Mouse (Mus musculus): ENCODE data around the gene Abtb2. TPM values are rescaled to one million over a fixed set of nuclear protein-coding genes. Genes with fewer than 3 reads are reported as not detected.

The Abtb2 gene
- total and polyA plus RNA-seq, 3 experiments = 0.12 to 0.13 TPM; not detected in 1

DNA sequence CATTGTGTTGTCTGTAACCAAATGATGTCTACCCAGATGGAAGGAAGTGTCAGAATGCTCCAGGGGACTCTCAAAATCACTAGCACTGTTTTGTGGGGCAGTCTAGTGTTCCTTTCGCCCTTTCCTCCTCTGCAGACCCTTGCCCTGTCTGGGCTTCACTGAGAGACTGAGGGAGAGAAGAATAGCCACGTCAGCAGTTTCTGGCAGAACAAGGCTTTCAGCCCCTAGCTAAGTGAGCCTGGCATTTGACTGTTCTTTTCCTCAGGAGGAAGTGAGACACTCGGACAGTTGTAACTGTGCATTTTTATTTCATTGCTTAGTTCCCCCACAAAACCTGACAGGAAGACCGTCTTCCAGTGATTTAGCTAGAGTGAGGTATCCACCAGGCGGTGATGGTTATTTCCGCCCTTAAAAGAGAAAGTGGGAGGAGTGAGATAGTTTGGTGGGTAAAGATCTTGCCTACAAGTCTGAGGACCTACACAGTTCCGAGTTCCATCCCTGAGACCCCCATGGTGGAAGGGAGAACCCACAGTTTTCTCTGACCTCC lies 106.5 kb downstream of the Abtb2 start:
- no peak overlapping the region for H3K9ac ChIP-seq (ENCODE audit: control insufficient read depth, low read depth, low read length, poor library complexity, severe bottlenecking)
- no peaks in the 10 kb centered on the region for H3K9me3 ChIP-seq (replicated peaks; ENCODE audit: insufficient read depth, low read length)
- H3K36me3 ChIP-seq (ENCODE audit: control insufficient read depth in 1 of 2, insufficient read depth in 2 of 2, low read length in 2 of 2) = peaks cover 0 to 23% of the 10 kb centered on the region in 2 experiments; a peak in 2 of 4 replicates
- H3K79me2 ChIP-seq (ENCODE audit: control insufficient read depth, insufficient read depth, low read length, poor library complexity) = no peaks in the 10 kb centered on the region
- H3K27me3 ChIP-seq (ENCODE audit: control insufficient read depth in 1 of 2, insufficient read depth in 2 of 2, low read length in 2 of 2) = no peaks in the 10 kb centered on the region
- H3K4me1 ChIP-seq (ENCODE audit: control insufficient read depth in 1 of 2, insufficient read depth in 2 of 2, low read length in 2 of 2) = peaks cover 17 to 31% of the 10 kb centered on the region in 2 experiments
- no peak for DNase-seq (ENCODE audit: low read depth, low spot score)
- H3K4me3 ChIP-seq (ENCODE audit: control insufficient read depth in 1 of 2, insufficient read depth in 1 of 2, low read depth in 2 of 2, low read length in 2 of 2) = no peak overlapping the region
- no peak overlapping the region; the same call in 1 of the 2 replicates for H3K27ac ChIP-seq (ENCODE audit: control insufficient read depth, low read depth, low read length)
- TF ChIP-seq ZKSCAN1 (IDR thresholded peaks at IDR 0.05; ENCODE audit: low read depth, low read length) (no peak), MAFK (IDR thresholded peaks at IDR 0.05; ENCODE audit: borderline replicate concordance, low read depth, low read length) (peak; percentile 91)

GRCm38 (mm10) chr2:103673609-103674008 lies 107.5 kb downstream of the Abtb2 start:
- Histone ChIP-seq H3K27ac (ENCODE audit: control insufficient read depth, low read depth, low read length) (peak overlapping the region; percentile 38), H3K36me3 (ENCODE audit: control insufficient read depth in 1 of 2, insufficient read depth in 2 of 2, low read length in 2 of 2) (peaks cover 0 to 23% of the 10 kb centered on the region in 2 experiments; a peak in 2 of 4 replicates), H3K79me2 (ENCODE audit: control insufficient read depth, insufficient read depth, low read length, poor library complexity) (no peaks in the 10 kb centered on the region), H3K9me3 (replicated peaks; ENCODE audit: insufficient read depth, low read length) (no peaks in the 10 kb centered on the region), H3K4me3 (ENCODE audit: control insufficient read depth in 1 of 2, insufficient read depth in 1 of 2, low read depth in 2 of 2, low read length in 2 of 2) (peak overlapping the region in 1 of 2 experiments; percentile 6; a peak in 2 of 4 replicates), H3K9ac (ENCODE audit: control insufficient read depth, low read depth, low read length, poor library complexity, severe bottlenecking) (peak overlapping the region; percentile 4; the same call in 1 of the 2 replicates), H3K27me3 (ENCODE audit: control insufficient read depth in 1 of 2, insufficient read depth in 2 of 2, low read length in 2 of 2) (no peaks in the 10 kb centered on the region), H3K4me1 (ENCODE audit: control insufficient read depth in 1 of 2, insufficient read depth in 2 of 2, low read length in 2 of 2) (peaks cover 17 to 25% of the 10 kb centered on the region in 2 experiments)
- TF ChIP-seq TCF12 (IDR thresholded peaks at IDR 0.05; ENCODE audit: low read depth, low read length) (peak; percentile 72), POLR2A (IDR thresholded peaks at IDR 0.05; ENCODE audit: control insufficient read depth in 1 of 2, insufficient read depth in 1 of 2, low read depth in 1 of 2, low read length in 2 of 2, poor library complexity in 1 of 2) (no peak), MXI1 (IDR thresholded peaks at IDR 0.05; ENCODE audit: low read depth, low read length) (peak; percentile 56), TBP (IDR thresholded peaks at IDR 0.05; ENCODE audit: low read depth, low read length) (0 out of 2 replicates have a peak, but pooled peaks have one; percentile 29), ETS1 (IDR thresholded peaks at IDR 0.05; ENCODE audit: low read depth, low read length) (peak; percentile 95), RCOR1 (IDR thresholded peaks at IDR 0.05; ENCODE audit: low read depth, low read length) (peak; percentile 39; the same call in 1 of the 2 replicates), UBTF (IDR thresholded peaks at IDR 0.05; ENCODE audit: borderline replicate concordance, insufficient read depth, low read depth, low read length) (no peak), ZC3H11A (IDR thresholded peaks at IDR 0.05; ENCODE audit: low read depth, low read length) (no peak), ELF1 (IDR thresholded peaks at IDR 0.05; ENCODE audit: low read depth, low read length) (no peak), ZKSCAN1 (IDR thresholded peaks at IDR 0.05; ENCODE audit: low read depth, low read length) (no peak), MAX (IDR thresholded peaks at IDR 0.05; ENCODE audit: low read length) (peak; percentile 65; the same call in 1 of the 2 replicates), MYB (IDR thresholded peaks at IDR 0.05; ENCODE audit: low read depth, low read length) (no peak), USF1 (IDR thresholded peaks at IDR 0.05; ENCODE audit: low read depth, low read length) (no peak), MAFK (IDR thresholded peaks at IDR 0.05; ENCODE audit: borderline replicate concordance, low read depth, low read length) (peak; percentile 61), MEF2A (IDR thresholded peaks at IDR 0.05; ENCODE audit: extremely low read depth, insufficient replicate concordance, low read depth, low read length, poor library complexity, severe bottlenecking) (no peak), GATA1 (IDR thresholded peaks at IDR 0.05; ENCODE audit: low read depth, low read length) (peak; percentile 78), MYC (IDR thresholded peaks at IDR 0.05; ENCODE audit: low read depth, low read length) (peak; percentile 76; the same call in 1 of the 2 replicates), RAD21 (IDR thresholded peaks at IDR 0.05; ENCODE audit: low read depth, low read length) (no peak), POLR2AphosphoS2 (IDR thresholded peaks at IDR 0.05; ENCODE audit: low read length) (no peak), SIN3A (IDR thresholded peaks at IDR 0.05; ENCODE audit: low read length) (peak; percentile 60), POLR2AphosphoS5 (IDR thresholded peaks at IDR 0.05; ENCODE audit: borderline replicate concordance, low read depth, low read length) (no peak), NRF1 (IDR thresholded peaks at IDR 0.05; ENCODE audit: insufficient read depth, low read depth, low read length, poor library complexity, severe bottlenecking) (no peak), KAT2A (conservative IDR thresholded peaks at IDR 0.05; ENCODE audit: low read depth, low read length) (no peak), ZNF384 (IDR thresholded peaks at IDR 0.05; ENCODE audit: low read depth, low read length) (no peak), BHLHE40 (IDR thresholded peaks at IDR 0.05; ENCODE audit: borderline replicate concordance, low read depth, low read length) (no peak), JUND (IDR thresholded peaks at IDR 0.05; ENCODE audit: low read depth, low read length) (peak; percentile 91), EP300 (IDR thresholded peaks at IDR 0.05; ENCODE audit: low read depth in 1 of 2, low read length in 2 of 2) (peak; percentile 87 to 91), MAZ (IDR thresholded peaks at IDR 0.05; ENCODE audit: low read depth, low read length) (no peak), NELFE (IDR thresholded peaks at IDR 0.05; ENCODE audit: low read depth, low read length) (0 out of 2 replicates have a peak, but pooled peaks have one; percentile 31)
- DNase-seq (ENCODE audit: low read depth, low spot score) = peak; percentile 68

Data from MEL (cell line).